Mouse (Mus musculus) lung, postnatal 4 days (tissue): Measurements from ENCODE around the gene Lmo1.

Source experiments
- DNase-seq, 2 experiments: peaks; one replicate each; pipeline ENCODE4 v3.0.0; 2021

Lmo1 gene

GRCm38 (mm10) chr7:109174949-109175669, at the start of gene Lmo1:
Lmo1 (minus strand) TSS chr7:109175207.
- DNase-seq: peak; percentile 18 to 58

- peak; percentile 20 to 62 for DNase-seq
These were observed 46.7 kb upstream of the Lmo1 start for GRCm38 (mm10) chr7:109221716-109222110.

- peak in 1 of 2 experiments; percentile 5 for DNase-seq
These were observed 46.0 kb upstream of the Lmo1 start for GRCm38 (mm10) chr7:109220766-109221715.

GRCm38 (mm10) chr7:109220026-109220425, 45.0 kb upstream of the Lmo1 start:
- no peak for DNase-seq

GRCm38 (mm10) chr7:109218977-109219271, 43.9 kb upstream of the Lmo1 start:
- peak in 1 of 2 experiments; percentile 12 for DNase-seq

- peak; percentile 61 to 71 for DNase-seq
These were observed 43.3 kb upstream of the Lmo1 start for GRCm38 (mm10) chr7:109218130-109218976.

GRCm38 (mm10) chr7:109209804-109210203, 34.8 kb upstream of the Lmo1 start:
- DNase-seq: no peak

- DNase-seq: no peak
These were observed 32.8 kb upstream of the Lmo1 start for GRCm38 (mm10) chr7:109207811-109208210.

GRCm38 (mm10) chr7:109206358-109206757, 31.4 kb upstream of the Lmo1 start:
- DNase-seq: no peak

GRCm38 (mm10) chr7:109203140-109203539, 28.1 kb upstream of the Lmo1 start:
- DNase-seq: no peak

GRCm38 (mm10) chr7:109200559-109200958, 25.6 kb upstream of the Lmo1 start:
- DNase-seq: no peak

GRCm38 (mm10) chr7:109197161-109197650, 22.2 kb upstream of the Lmo1 start:
- no peak for DNase-seq

GRCm38 (mm10) chr7:109196399-109197082, 21.5 kb upstream of the Lmo1 start:
- DNase-seq: no peak

GRCm38 (mm10) chr7:109195982-109196381, 21.0 kb upstream of the Lmo1 start:
- no peak for DNase-seq

GRCm38 (mm10) chr7:109194850-109195249, 19.8 kb upstream of the Lmo1 start:
- no peak for DNase-seq

- DNase-seq: no peak
These were observed 12.4 kb upstream of the Lmo1 start for GRCm38 (mm10) chr7:109187244-109188035.

- no peak for DNase-seq
These were observed 11.0 kb upstream of the Lmo1 start for GRCm38 (mm10) chr7:109185975-109186374.

- no peak for DNase-seq
These were observed 10.6 kb upstream of the Lmo1 start for GRCm38 (mm10) chr7:109185564-109185963.

GRCm38 (mm10) chr7:109176688-109177087, 1.7 kb upstream of the Lmo1 start:
- DNase-seq: no peak

- no peak for DNase-seq
These were observed 941 bp upstream of the Lmo1 start for GRCm38 (mm10) chr7:109175670-109176625.
